Mouse (Mus musculus): ENCODE measurements at regions not wholly inside any gene's neighbourhood (a gene's known extent, or its start where the extent isn't known, plus 50 kb on each side); places are given as distances from the start of the nearest gene placed in this dataset.
"Not testable (repeated sequence)": the region's sequence is repeated elsewhere in the genome, so short reads cannot be mapped to it uniquely, and the experiment has no call there.

GRCm38 (mm10) chr14:102811022-102811421 lies 171.4 kb downstream of the Kctd12 start:
- no peak for DNase-seq (ENCODE audit: low spot score in 2 of 2)
- intact Hi-C loops (cut with DNase I), result no loop called here

- no peak for DNase-seq (ENCODE audit: low spot score in 2 of 2)
- intact Hi-C loops (cut with DNase I), result no loop called here
Observed at GRCm38 (mm10) chr14:102810121-102810921, 172.1 kb downstream of the Kctd12 start.

- intact Hi-C loops (cut with DNase I), result no loop called here
- no peak for DNase-seq (ENCODE audit: low spot score in 2 of 2)
Observed at GRCm38 (mm10) chr14:102805936-102806923, 176.2 kb downstream of the Kctd12 start.

- no peak for DNase-seq (ENCODE audit: low spot score in 2 of 2)
- intact Hi-C loops (cut with DNase I), result loop anchor here (5.0 kb wide), 1 partner anchor 187 kb away; the partner anchor contains the start of gene Kctd12
Observed at GRCm38 (mm10) chr14:102795676-102796075, 186.8 kb downstream of the Kctd12 start.

GRCm38 (mm10) chr14:102794898-102795297 lies 187.5 kb downstream of the Kctd12 start:
- no peak for DNase-seq (ENCODE audit: low spot score in 2 of 2)
- intact Hi-C loops (cut with DNase I), result loop anchor here (5.0 kb wide), 1 partner anchor 187 kb away; the partner anchor contains the start of gene Kctd12

GRCm38 (mm10) chr14:102793753-102794152 lies 188.7 kb downstream of the Kctd12 start:
- intact Hi-C loops (cut with DNase I), result no loop called here
- no peak for DNase-seq (ENCODE audit: low spot score in 2 of 2)

- intact Hi-C loops (cut with DNase I), result no loop called here
- no peak for DNase-seq (ENCODE audit: low spot score in 2 of 2)
Observed at GRCm38 (mm10) chr14:102790916-102791315, 191.5 kb downstream of the Kctd12 start.

GRCm38 (mm10) chr14:102782227-102782626 lies 200.2 kb downstream of the Kctd12 start:
- intact Hi-C loops (cut with DNase I), result no loop called here
- no peak for DNase-seq (ENCODE audit: low spot score in 2 of 2)

GRCm38 (mm10) chr14:102769716-102770115 lies 212.7 kb downstream of the Kctd12 start:
- intact Hi-C loops (cut with DNase I), result no loop called here
- no peak for DNase-seq (ENCODE audit: low spot score in 2 of 2)

- DNase-seq (ENCODE audit: low spot score in 2 of 2), result no peak
Observed at GRCm38 (mm10) chr14:102748687-102749086, 233.8 kb downstream of the Kctd12 start.

GRCm38 (mm10) chr14:102742331-102742730 lies 240.1 kb downstream of the Kctd12 start:
- DNase-seq (ENCODE audit: low spot score in 2 of 2), result no peak
- intact Hi-C loops (cut with DNase I), result no loop called here

More at GRCm38 (mm10) chr14:102748687-102749086, 233.8 kb downstream of the Kctd12 start:
- intact Hi-C loops (cut with DNase I), result no loop called here

GRCm38 (mm10) chr14:102736656-102737055 lies 245.8 kb downstream of the Kctd12 start:
- no peak for DNase-seq (ENCODE audit: low spot score in 2 of 2)
- intact Hi-C loops (cut with DNase I), result no loop called here

GRCm38 (mm10) chr14:102733718-102734117 lies 248.7 kb downstream of the Kctd12 start:
- DNase-seq (ENCODE audit: low spot score in 2 of 2); intact Hi-C loops (cut with DNase I): not testable (repeated sequence)

- intact Hi-C loops (cut with DNase I), result no loop called here
- no peak for DNase-seq (ENCODE audit: low spot score in 2 of 2)
Observed at GRCm38 (mm10) chr14:102731746-102732145, 250.7 kb downstream of the Kctd12 start.

GRCm38 (mm10) chr14:102722633-102723032 lies 259.8 kb downstream of the Kctd12 start:
- DNase-seq (ENCODE audit: low spot score in 2 of 2), result no peak
- intact Hi-C loops (cut with DNase I), result no loop called here

GRCm38 (mm10) chr14:102718558-102718957 lies 263.9 kb downstream of the Kctd12 start:
- intact Hi-C loops (cut with DNase I), result no loop called here
- DNase-seq (ENCODE audit: low spot score in 2 of 2), result peak; percentile 17 to 43

GRCm38 (mm10) chr14:102712600-102712999 lies 269.8 kb downstream of the Kctd12 start:
- no peak for DNase-seq (ENCODE audit: low spot score in 2 of 2)
- intact Hi-C loops (cut with DNase I), result no loop called here

- DNase-seq (ENCODE audit: low spot score in 2 of 2), result no peak
- intact Hi-C loops (cut with DNase I), result no loop called here
Observed at GRCm38 (mm10) chr14:102706704-102707336, 275.6 kb downstream of the Kctd12 start.

- no peak for DNase-seq (ENCODE audit: low spot score in 2 of 2)
Observed at GRCm38 (mm10) chr14:102701108-102701507, 281.3 kb downstream of the Kctd12 start.

GRCm38 (mm10) chr14:102700457-102700856 lies 282.0 kb downstream of the Kctd12 start:
- DNase-seq (ENCODE audit: low spot score in 2 of 2), result no peak
- intact Hi-C loops (cut with DNase I), result no loop called here

More at GRCm38 (mm10) chr14:102701108-102701507, 281.3 kb downstream of the Kctd12 start:
- intact Hi-C loops (cut with DNase I), result no loop called here

All from left cerebral cortex, postnatal 36 days (tissue).